Mouse (Mus musculus) G1E-ER4 (cell line): Measurements from ENCODE around the gene Uqcr10. TPM values are rescaled to one million over a fixed set of nuclear protein-coding genes. Genes with fewer than 3 reads are reported as not detected.

Source experiments
- GATA1 ChIP-seq: IDR thresholded peaks from one replicate; pipeline ENCODE4 v1.8.0; 2012; ENCODE audit warnings: low read length, inconsistent platforms
- polyA plus RNA-seq: library from polyadenylated mRNA; stranded (reverse); fragments of >175 nt; gene quantifications from 2 replicates; pipeline ENCODE4 v1.2.3, GENCODE M21; 2012

Gene Uqcr10
- polyA plus RNA-seq, 1 experiment = 39.5 TPM

DNA sequence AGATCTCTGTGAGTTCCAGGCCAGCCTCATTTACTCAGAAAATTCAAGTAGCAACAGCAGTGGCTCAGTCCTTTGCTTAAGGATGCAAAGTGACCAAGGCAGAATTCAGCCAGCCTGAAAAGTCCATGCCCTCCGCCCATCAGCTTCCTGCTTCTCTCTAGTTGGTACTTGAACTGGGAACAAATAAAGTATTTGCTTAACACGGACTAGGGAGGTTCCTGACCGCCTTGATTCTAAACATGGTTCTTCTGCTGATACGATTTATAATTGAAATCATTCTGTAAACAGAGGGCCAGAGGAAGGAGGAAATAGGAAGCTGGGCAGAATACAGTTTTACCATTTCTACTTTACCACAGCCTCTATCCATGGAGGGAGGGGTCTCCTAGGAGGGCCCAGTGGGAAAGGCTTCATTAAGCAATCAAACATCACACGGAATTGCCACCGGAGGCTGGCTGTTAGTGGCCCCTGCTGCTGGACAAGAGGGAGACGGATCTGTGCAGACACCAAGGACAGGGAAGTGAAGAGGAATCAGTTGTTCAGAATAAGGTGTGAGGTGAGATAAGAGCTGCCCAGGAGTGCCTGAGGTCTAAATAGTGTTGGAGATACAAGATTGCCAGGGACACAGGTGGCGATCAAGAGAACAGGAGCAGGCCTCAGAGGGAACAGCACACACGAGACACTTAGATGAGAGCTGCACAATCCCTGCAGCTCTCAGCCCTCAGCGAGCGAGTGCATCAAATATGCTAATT is 15.3 kb downstream of the Uqcr10 start:
- TF ChIP-seq GATA1 = no peak

DNA sequence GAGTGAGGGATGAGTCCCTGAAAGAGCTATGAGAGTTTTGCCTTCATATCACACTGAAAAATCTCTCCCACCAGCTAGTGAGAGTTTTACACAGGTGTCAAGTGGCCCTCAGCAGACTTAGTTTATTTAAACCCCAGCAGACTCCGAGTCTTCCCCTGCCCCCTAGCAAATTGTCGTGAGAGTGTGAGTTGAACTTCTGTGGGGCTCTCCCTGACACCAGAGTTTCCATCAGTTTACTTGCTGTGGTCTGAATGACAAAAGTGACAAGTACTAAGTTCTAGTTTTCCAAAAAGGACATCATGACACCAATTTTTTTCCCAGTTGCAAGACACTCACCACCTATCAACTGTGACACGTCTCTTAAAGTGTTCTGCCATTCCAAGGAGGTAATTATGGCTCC is 16.3 kb downstream of the Uqcr10 start:
- TF ChIP-seq GATA1 = no peak

DNA sequence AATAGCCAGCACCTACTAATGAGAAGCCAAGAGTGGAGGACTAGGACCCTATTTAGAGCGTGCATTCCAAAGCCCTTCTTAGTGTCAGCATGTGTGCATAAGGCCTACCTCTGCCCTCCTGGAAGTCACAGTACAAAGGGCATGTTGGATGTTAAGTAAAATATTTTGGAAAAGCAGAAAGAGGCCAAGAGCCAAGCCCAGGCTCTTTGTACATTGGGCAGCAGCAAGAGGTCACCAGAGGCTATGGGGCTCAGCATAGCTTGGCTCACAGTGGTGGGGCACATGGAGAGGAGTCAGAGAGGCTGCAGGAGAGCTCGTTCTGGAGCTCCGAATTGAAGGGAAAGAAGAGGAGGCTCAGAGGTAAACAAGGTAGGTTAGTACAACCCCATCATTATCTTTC is 17.1 kb downstream of the Uqcr10 start:
- TF ChIP-seq GATA1 = no peak

DNA sequence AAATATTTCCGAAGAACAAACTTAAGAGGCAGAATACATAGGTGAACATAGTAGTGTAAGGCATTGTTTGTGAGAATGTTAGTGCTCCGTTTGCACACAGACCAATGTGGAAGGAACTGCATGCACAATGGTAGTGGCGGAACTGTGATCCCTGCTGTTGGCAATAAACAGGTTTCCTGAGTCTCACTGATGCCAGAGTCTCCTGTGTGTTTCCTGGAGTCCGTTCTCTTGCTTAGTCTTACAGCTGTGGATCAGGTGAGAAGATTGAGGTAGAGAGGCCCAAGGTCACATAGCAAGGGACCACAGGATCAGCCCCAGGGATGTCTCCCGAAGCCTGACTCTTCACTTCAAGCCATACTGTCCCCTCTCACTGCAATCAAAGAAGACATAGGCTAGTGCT is 18.6 kb downstream of the Uqcr10 start:
- TF ChIP-seq GATA1 = no peak

- TF ChIP-seq GATA1 = no peak
These were observed 19.1 kb downstream of the Uqcr10 start for GRCm38 (mm10) chr11:4685071-4685470.

- no peak for TF ChIP-seq GATA1
These were observed 20.0 kb downstream of the Uqcr10 start for GRCm38 (mm10) chr11:4684186-4684585.

DNA sequence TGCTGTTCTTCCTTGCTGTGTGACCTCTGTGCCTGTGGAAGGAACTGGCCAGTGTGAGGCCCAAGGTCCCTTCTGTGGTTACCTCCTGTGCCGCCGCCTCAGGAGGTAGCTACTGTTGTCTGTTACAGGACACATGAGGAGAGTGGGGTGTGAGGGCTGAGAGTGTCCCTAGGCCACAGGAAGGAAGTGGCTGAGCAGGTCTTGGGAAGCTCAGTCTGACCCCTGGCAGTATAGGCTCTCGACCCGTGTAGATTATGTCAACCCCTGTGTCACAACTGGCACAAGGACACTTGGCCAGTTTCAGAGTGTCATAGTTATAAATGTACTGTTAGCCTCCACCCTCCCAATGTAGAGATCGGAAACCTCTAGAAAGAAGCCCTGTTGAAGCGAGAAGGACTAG is 20.6 kb downstream of the Uqcr10 start:
- TF ChIP-seq GATA1 = no peak

GRCm38 (mm10) chr11:4680126-4680525 is 24.0 kb downstream of the Uqcr10 start:
- TF ChIP-seq GATA1 = no peak

GRCm38 (mm10) chr11:4679441-4679832 is 24.7 kb downstream of the Uqcr10 start:
- no peak for TF ChIP-seq GATA1

DNA sequence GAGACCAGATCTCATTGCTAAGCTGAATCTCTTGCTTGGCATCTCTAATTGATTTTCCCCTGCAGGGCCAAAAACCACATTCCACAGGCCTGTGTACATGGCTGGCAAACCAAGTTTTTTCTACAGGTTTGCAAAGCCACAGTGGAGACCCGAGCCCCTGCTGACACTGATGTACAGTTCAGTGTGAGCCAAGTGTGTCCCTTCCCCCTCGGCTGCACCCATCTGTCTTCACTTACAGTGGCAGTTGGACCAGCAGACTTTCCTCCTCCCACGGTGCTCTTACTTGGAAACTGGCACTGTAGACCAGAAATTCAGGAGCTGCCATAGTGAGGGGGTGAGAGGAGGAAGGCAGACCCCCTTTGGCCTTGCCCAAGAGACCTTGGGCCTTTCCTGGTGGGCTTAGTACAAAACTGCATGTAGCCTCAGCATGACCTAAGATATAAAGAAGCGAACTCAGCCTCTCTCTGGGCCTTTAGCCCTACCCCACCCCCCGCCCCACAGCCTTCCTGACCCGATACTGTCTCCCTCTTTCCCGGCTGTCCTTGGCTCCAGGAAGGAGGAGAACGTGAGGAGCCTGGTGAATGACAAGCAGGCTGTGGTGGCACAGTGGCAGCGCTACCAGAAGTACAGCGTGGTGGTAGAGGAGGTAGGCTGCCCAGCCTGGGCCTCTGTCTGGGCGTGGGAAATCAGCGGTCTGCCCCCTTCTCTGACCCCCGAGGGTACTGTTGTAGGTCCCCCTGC is 25.3 kb downstream of the Uqcr10 start:
- TF ChIP-seq GATA1 = no peak

GRCm38 (mm10) chr11:4677250-4677872 is 26.8 kb downstream of the Uqcr10 start:
- TF ChIP-seq GATA1 = no peak

DNA sequence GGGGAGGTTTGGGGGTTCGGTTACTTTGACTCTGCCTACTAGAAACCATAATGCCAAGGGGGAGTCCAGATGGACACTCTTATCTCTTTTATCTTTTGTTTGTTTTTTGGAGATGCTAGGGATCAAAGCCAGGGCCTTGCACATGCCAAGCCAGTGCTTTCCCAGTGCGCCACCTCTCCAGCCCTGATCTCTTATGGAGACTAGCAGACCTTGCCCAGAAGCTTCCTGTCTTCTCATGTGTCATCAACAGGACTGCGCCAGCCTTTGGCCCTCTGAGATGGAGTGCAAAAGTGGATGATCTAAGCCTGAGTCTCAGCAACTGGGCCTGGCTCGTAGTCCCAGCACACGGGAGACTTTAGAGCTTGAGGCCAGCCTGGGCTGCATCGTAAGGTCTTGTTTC is 28.4 kb downstream of the Uqcr10 start:
- TF ChIP-seq GATA1 = no peak

DNA sequence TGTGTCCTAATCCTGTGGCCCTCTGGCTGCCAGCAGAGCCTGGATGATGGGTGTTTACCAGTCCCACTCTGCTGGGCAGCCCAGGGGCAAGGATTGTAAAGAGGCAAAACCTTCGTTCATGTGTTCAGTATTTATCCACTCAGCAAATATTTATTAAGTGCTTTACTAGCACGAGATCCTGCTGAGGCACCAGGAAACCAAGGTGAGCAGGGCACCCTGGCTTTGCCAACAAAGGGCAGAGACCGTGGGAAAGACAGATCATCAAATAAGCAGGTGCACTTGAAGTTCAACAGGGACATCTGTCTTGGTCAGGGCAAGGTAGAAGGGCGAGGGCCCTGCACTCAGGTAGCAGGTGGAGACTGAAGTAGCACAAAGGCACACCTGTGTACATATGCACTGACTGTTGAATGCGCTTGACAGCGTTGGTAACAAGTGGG is 29.0 kb downstream of the Uqcr10 start:
- TF ChIP-seq GATA1 = no peak

DNA sequence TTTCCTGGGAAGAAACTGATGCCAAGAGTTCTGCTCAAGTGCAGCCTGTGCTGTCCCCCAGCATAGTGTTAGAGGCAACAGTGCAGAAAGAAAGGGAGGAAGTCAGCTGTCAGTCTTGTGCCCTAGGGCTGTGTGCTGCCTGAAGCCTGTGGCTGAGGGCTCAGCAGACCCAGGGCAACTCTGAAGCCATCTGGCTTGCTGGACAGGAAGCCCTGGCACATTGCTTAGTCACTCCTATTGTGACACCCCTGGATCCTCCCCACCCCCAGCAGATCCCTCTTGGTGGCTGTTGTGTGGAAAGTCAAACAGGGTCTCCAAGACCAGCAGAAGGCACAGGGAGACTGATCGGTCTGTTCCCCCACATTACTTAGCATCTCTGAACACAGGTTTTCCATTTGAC is 29.5 kb downstream of the Uqcr10 start:
- TF ChIP-seq GATA1 = no peak

DNA sequence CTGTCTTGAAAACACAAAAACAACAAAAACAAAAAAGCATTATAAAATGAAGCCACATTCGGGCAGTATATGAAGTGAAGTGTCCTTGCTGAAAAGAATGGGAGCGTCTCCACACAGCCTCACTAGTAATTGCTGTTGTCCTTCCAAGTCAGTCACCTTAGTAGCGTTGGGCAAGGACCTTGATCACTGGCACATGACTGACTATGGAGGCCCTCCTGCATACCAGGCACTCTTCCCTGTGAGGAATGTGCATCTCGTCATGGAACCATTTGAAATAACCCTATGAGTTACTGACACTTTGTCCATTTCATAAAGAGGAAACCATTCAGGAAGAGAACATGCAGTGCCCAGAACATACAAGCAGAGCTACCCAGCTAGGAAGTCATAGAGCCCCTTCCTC is 32.4 kb downstream of the Uqcr10 start:
- TF ChIP-seq GATA1 = no peak

DNA sequence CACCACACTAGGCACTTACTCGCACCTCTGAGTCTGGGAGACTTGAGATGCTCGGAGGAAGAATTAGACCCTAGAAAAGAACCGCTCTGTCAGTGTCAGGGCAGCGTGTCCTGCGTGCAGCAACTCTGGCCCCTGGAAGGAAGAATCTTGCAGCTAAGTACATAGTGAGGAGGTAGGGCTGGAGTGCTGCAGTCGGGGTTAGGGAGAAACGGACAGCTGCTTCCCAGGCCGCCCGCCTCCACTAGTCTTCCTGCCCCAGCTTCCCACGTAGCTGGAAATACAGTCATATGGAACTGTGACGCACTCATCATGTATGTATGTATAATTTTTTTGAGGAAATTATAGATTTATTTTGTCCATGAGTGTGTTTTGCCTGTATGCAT is 41.7 kb downstream of the Uqcr10 start:
- no peak for TF ChIP-seq GATA1

DNA sequence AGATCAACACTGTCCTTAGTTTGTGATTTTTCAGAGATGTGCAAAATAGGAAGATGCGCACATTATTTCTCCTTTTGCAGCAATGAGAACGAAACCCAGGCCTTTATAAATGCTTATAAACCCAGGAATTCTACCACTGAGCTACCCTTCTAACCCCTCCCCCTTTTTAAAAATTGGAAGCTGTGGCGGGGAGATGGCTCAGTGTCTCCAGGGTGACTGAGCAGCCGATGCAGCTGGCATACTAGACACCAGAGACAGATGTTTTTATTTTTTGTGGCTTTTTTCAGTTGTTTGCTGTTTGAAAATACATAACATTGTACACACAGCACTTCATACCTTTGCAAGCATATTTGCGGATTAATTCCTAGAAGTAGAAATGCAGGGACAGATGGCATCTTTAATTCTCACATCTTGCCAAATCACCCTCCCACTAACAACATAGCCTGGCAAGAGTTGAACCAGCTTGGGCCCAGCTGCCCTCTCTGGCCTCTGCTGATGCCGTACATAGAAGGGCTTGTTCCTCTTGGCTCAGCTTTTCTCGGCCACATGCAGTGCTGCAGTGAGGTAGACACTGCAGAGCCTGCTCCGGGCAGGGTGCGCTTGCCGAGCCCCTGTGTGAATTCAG is 42.2 kb downstream of the Uqcr10 start:
- no peak for TF ChIP-seq GATA1
